Mouse (Mus musculus) bone marrow, adult 2 months (tissue): ENCODE results near the gene Napsa.

Experiments
- CTCF ChIP-seq: fragments of 200-500 bp; IDR thresholded peaks from 2 replicates; pipeline ENCODE4 v1.5.1; 2011; ENCODE audit warnings: low read length, control low read depth; ENCODE audit not compliant: control insufficient read depth, insufficient read depth
- POLR2A ChIP-seq: fragments of 200-500 bp; IDR thresholded peaks from 2 replicates; pipeline ENCODE4 v1.6.1; 2011; ENCODE audit warnings: low read depth, mild to moderate bottlenecking, control low read depth, low read length, borderline replicate concordance; ENCODE audit not compliant: control insufficient read depth

- TF ChIP-seq POLR2A: peak; percentile 11; the same call in 1 of the 2 replicates
- no peak for TF ChIP-seq CTCF
Measured at GRCm38 (mm10) chr7:44586930-44587329, 14.8 kb downstream of the Napsa start.
